In genomic region chr5:23418797-23419595, GRCm38 (mm10) we compare ENCODE assay signal across 8 mouse cellular contexts. TPM values are rescaled to one million over a fixed set of nuclear protein-coding genes. Genes with fewer than 3 reads are reported as not detected.
A peak's percentile ranks its signal among the peaks of the same experiment; 100 is the strongest.
DNase-seq lines count a peak whose midpoint lies in the region; ATAC-seq and TF ChIP-seq lines count a peak whose summit lies in the region.

No protein-coding gene starts in this region.

- peaks cover 15% of the 10 kb centered on the region for H3K36me3 ChIP-seq in hindbrain, embryonic 14.5 days (replicated peaks; ENCODE audit: control insufficient read depth, insufficient read depth)
- H3K36me3 ChIP-seq in midbrain, embryonic 13.5 days, result peaks cover 12% of the 10 kb centered on the region; the same call in 1 of the 2 replicates

- no peaks in the 10 kb centered on the region for H3K27me3 ChIP-seq in hindbrain, embryonic 14.5 days (ENCODE audit: control insufficient read depth, insufficient read depth, low read length)
- H3K27me3 ChIP-seq in midbrain, embryonic 13.5 days, result no peaks in the 10 kb centered on the region

- H3K27ac ChIP-seq in left cerebral cortex, adult 2 months, result peak overlapping the region; percentile 96
- H3K27ac ChIP-seq in brown adipose tissue, adult 24 weeks (replicated peaks; ENCODE audit: low read depth, low read length), result peak overlapping the region; percentile 97
- peak overlapping the region; percentile 95 for H3K27ac ChIP-seq in hindbrain, embryonic 14.5 days
- H3K27ac ChIP-seq in midbrain, embryonic 13.5 days, result peak overlapping the region; percentile 91

- 4% methylated on average over 18 of the region's 18 CpGs for WGBS in hindbrain, embryonic 14.5 days
- WGBS in midbrain, embryonic 13.5 days, result 4% methylated on average over 18 of the region's 18 CpGs

- peak overlapping the region; percentile 59 for H3K4me2 ChIP-seq in hindbrain, embryonic 14.5 days (replicated peaks)
- H3K4me2 ChIP-seq in midbrain, embryonic 13.5 days (replicated peaks), result peak overlapping the region; percentile 67

- TF ChIP-seq CTCF in left cerebral cortex, adult 2 months (IDR thresholded peaks at IDR 0.05), result no peak; the same call in 1 of the 2 replicates

- peaks cover 13% of the 10 kb centered on the region for H3K4me1 ChIP-seq in brown adipose tissue, adult 24 weeks (ENCODE audit: control insufficient read depth, insufficient read depth, insufficient read length, low read length)
- peaks cover 53% of the 10 kb centered on the region for H3K4me1 ChIP-seq in hindbrain, embryonic 14.5 days (replicated peaks; ENCODE audit: control insufficient read depth, insufficient read depth, low read length)
- peaks cover 73% of the 10 kb centered on the region for H3K4me1 ChIP-seq in midbrain, embryonic 13.5 days (replicated peaks)

- H3K4me3 ChIP-seq in left cerebral cortex, adult 2 months, result peak overlapping the region; percentile 62
- peak overlapping the region; percentile 82 for H3K4me3 ChIP-seq in brown adipose tissue, adult 24 weeks (ENCODE audit: insufficient read depth, low read depth, low read length)
- peak overlapping the region; percentile 47 for H3K4me3 ChIP-seq in hindbrain, embryonic 14.5 days (replicated peaks; ENCODE audit: low read length)
- H3K4me3 ChIP-seq in midbrain, embryonic 13.5 days (replicated peaks), result peak overlapping the region; percentile 46

- H3K9me3 ChIP-seq in hindbrain, embryonic 14.5 days (ENCODE audit: control insufficient read depth, low read length), result no peaks in the 10 kb centered on the region
- no peaks in the 10 kb centered on the region for H3K9me3 ChIP-seq in midbrain, embryonic 13.5 days

- intact Hi-C loops in left cerebral cortex, adult 2 months (cut with DNase I), result loop anchor here (1.0 kb wide), 1 partner anchor 13 kb away; no protein-coding TSS in a partner anchor

- no peak for DNase-seq in left cerebral cortex, adult 2 months (ENCODE audit: extremely low spot score in 1 of 2, low spot score in 2 of 2)
- no peak for DNase-seq in left cerebral cortex, adult 9 months (ENCODE audit: low spot score in 2 of 2)
- peak; percentile 59 for DNase-seq in hindbrain, embryonic 14.5 days (ENCODE audit: low spot score)
- DNase-seq in spleen, adult 12 weeks (ENCODE audit: low spot score), result no peak
- DNase-seq in cerebellum, postnatal 10 days, result no peak
- no peak for DNase-seq in MN1 (ENCODE audit: low spot score)

- ATAC-seq in hindbrain, embryonic 14.5 days (ENCODE audit: low FRiP score), result no peak
- ATAC-seq in midbrain, embryonic 13.5 days, result 0 out of 2 replicates have a peak, but pooled peaks have one; percentile 1

- H3K9ac ChIP-seq in hindbrain, embryonic 14.5 days, result peak overlapping the region; percentile 73
- H3K9ac ChIP-seq in midbrain, embryonic 13.5 days (replicated peaks), result peak overlapping the region; percentile 75

RNA-seq across cellular contexts. Expression of gene Kmt2e, which starts 15.2 kb away (rescaled TPM):
- total RNA-seq in left cerebral cortex, adult 2 months (2021), result 100 to 1,000 TPM; 101 to 102 TPM
- polyA plus RNA-seq in brown adipose tissue, adult 24 weeks (2012; ENCODE audit: insufficient read depth, insufficient read length, missing spikeins), result 35.5 and 36.9 TPM in 2 replicates
- 118 and 128 TPM in 2 replicates for polyA plus RNA-seq in hindbrain, embryonic 14.5 days (2014; fragmentation: Nextera tagmentation; extraction: Ambion mirVana)
- polyA plus RNA-seq in midbrain, embryonic 13.5 days (2015; fragmentation: Nextera tagmentation; extraction: Ambion mirVana), result 178 and 181 TPM in 2 replicates
